Mouse (Mus musculus) lung, embryonic 14.5 days (tissue): ENCODE results near the gene Olfr452. TPM values are rescaled to one million over a fixed set of nuclear protein-coding genes. Genes with fewer than 3 reads are reported as not detected.

Experiments used
- ATAC-seq: fragments of 200-750 bp; cut with Nextera tagmentation; 2 replicates; pipeline ENCODE4 v1.8.0; 2017; ENCODE audit warnings: mild to moderate bottlenecking, moderate TSS enrichment, moderate library complexity; ENCODE audit not compliant: insufficient read depth
- DNase-seq: peaks from one replicate; pipeline ENCODE4 v3.0.0-alpha.2; 2015
- H3K27ac ChIP-seq: fragments of 300-500 bp; sonication (generic); 2 replicates; pipeline ENCODE4 v1.5.1; 2014; ENCODE audit warnings: low read depth, mild to moderate bottlenecking, moderate library complexity
- H3K27me3 ChIP-seq: fragments of 300-500 bp; sonication (generic); 2 replicates; pipeline ENCODE4 v1.6.1; 2014; ENCODE audit warnings: low read length, control low read depth; ENCODE audit not compliant: insufficient read depth
- H3K36me3 ChIP-seq: fragments of 300-500 bp; sonication (generic); 2 replicates; pipeline ENCODE4 v1.6.1; 2014; ENCODE audit warnings: control low read depth; ENCODE audit not compliant: insufficient read depth
- H3K4me1 ChIP-seq: fragments of 300-500 bp; sonication (generic); 2 replicates; pipeline ENCODE4 v1.6.1; 2014; ENCODE audit warnings: antibody characterized with exemption, control low read depth; ENCODE audit not compliant: insufficient read depth
- H3K4me2 ChIP-seq: fragments of 300-500 bp; sonication (generic); 2 replicates; pipeline ENCODE4 v1.6.1; 2014; ENCODE audit warnings: mild to moderate bottlenecking
- H3K4me3 ChIP-seq: fragments of 300-500 bp; sonication (generic); 2 replicates; pipeline ENCODE4 v1.5.1; 2014; ENCODE audit warnings: low read depth, low read length
- H3K9ac ChIP-seq: fragments of 300-500 bp; sonication (generic); 2 replicates; pipeline ENCODE4 v1.6.1; 2014
- H3K9me3 ChIP-seq: fragments of 300-500 bp; sonication (generic); 2 replicates; pipeline ENCODE4 v1.6.1; 2016; ENCODE audit warnings: low read depth, low read length, control low read depth
- CTCF ChIP-seq: IDR thresholded peaks from 2 replicates; pipeline ENCODE4 v1.5.1; 2016; ENCODE audit warnings: antibody characterized with exemption, low read depth
- WGBS: fragments of 180-500 bp; shearing (Covaris S2); extraction: QIAGEN DNeasy Blood & Tissue Kit; methylation state at CpG from one replicate; pipeline ENCODE4 v1.1.7; 2014; 5-methylcytosine and 5-hydroxymethylcytosine counted together
- polyA plus RNA-seq: library from polyadenylated mRNA; unstranded; fragments of >200 nt; fragmentation: Nextera tagmentation; extraction: Ambion mirVana; gene quantifications from 2 replicates; pipeline ENCODE4 v1.2.1, GENCODE M21; 2014

The Olfr452 gene
- not detected in 2 replicates for polyA plus RNA-seq

DNA sequence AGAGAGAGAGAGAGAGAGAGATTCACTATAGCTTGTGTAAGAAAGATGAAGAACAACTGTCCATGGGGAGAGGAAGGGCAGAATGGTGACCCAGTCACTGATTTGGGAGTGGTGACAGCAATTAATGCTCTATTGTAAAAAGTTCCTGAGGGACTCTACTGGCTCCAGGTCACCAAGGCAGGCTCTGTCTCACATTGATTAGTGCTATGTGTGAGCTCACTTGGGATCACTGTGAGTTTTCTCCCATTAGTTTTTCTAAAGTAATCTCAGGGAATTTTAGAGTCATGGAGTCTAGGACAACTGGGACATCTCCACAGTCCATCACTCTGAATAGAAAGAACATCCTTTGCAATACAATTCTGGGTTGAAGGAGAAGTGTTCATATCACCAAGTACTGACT lies at the start of gene Olfr452:
TSS of gene Olfr452 (plus strand) at position 301 of the 400 bp plus-strand sequence.
- H3K27me3 ChIP-seq, result no peaks in the 10 kb centered on the region
- no peaks in the 10 kb centered on the region for H3K4me1 ChIP-seq
- no peak within 1 kb of the TSS for H3K4me3 ChIP-seq
- DNase-seq (no peak), ATAC-seq (no peak)
- no peak within 1 kb of the TSS for H3K4me2 ChIP-seq
- H3K36me3 ChIP-seq, result no peaks in the 10 kb centered on the region
- H3K27ac ChIP-seq, result no peak within 1 kb of the TSS
- TF ChIP-seq CTCF, result no peak
- no peaks in the 10 kb centered on the region for H3K9me3 ChIP-seq
- no peak within 1 kb of the TSS for H3K9ac ChIP-seq

DNA sequence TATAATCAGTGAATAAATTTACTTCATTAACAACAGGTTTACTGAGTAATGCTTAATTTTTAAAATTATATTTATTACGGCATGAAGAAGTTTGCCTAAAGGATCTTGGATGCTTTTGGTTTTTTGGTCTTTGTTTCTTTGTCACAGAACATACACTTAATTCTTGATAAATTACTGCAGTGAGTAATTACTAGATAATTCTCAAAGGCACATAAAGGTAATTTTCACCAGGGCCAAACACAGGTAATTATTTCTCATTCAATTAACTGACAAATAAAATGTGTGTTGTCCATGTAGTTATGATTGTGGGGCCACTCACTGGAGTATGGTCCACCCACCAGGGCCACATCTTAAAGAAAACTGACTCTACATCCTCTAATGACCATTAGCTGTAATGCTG lies 45.8 kb upstream of the Olfr452 start, which contains the start of gene Olfr453:
TSS of gene Olfr453 (plus strand) at position 301 of the 400 bp plus-strand sequence.
- Histone ChIP-seq H3K4me2 (no peak within 1 kb of the TSS), H3K9ac (no peak within 1 kb of the TSS), H3K4me1 (no peaks in the 10 kb centered on the region), H3K27me3 (no peaks in the 10 kb centered on the region), H3K9me3 (no peaks in the 10 kb centered on the region), H3K36me3 (no peaks in the 10 kb centered on the region), H3K4me3 (no peak within 1 kb of the TSS), H3K27ac (no peak within 1 kb of the TSS)
- DNase-seq (no peak), ATAC-seq (no peak)
- 88% methylated on average over 1 of the region's 1 CpGs for WGBS
- no peak for TF ChIP-seq CTCF

DNA sequence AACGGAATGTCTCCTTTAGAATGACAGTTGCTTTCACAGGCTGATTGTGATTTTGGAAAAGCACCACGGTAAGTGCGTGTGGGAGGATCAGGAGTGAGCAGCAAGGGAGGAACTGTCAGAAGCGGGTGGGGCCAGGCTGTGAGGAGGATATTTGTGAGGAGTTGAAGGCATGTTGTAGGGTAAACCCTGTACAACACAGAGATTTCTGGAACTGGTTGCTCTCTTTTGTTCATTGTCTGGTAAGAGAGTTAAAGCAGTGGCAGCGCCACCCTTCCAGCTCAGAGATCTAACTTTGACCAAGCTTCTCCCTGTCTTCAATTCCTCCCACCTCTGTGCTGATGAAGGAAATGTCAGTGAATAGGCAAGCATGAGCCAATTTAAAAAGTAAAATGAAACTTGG lies 42.6 kb upstream of the Olfr452 start:
- WGBS, result 64% methylated on average over 5 of the region's 5 CpGs
- no peak for ATAC-seq

GRCm38 (mm10) chr6:42747846-42748245 lies 37.0 kb upstream of the Olfr452 start:
- no peaks in the 10 kb centered on the region for H3K36me3 ChIP-seq
- H3K9me3 ChIP-seq, result no peaks in the 10 kb centered on the region
- H3K4me1 ChIP-seq, result no peaks in the 10 kb centered on the region
- H3K27ac ChIP-seq, result no peak overlapping the region
- no peak overlapping the region for H3K4me2 ChIP-seq
- H3K4me3 ChIP-seq, result no peak overlapping the region
- ATAC-seq (no peak), DNase-seq (no peak)
- H3K27me3 ChIP-seq, result no peaks in the 10 kb centered on the region
- no peak overlapping the region for H3K9ac ChIP-seq
- no peak for TF ChIP-seq CTCF

More for the DNA sequence above, 42.6 kb upstream of the Olfr452 start:
- Histone ChIP-seq H3K27me3 (no peaks in the 10 kb centered on the region), H3K36me3 (no peaks in the 10 kb centered on the region), H3K4me2 (no peak overlapping the region), H3K9ac (no peak overlapping the region), H3K9me3 (no peaks in the 10 kb centered on the region), H3K27ac (no peak overlapping the region), H3K4me3 (no peak overlapping the region), H3K4me1 (no peaks in the 10 kb centered on the region)
- no peak for TF ChIP-seq CTCF
- no peak for DNase-seq

GRCm38 (mm10) chr6:42756104-42756503 lies 28.8 kb upstream of the Olfr452 start, which contains the start of gene Olfr38:
Gene Olfr38 (plus strand): TSS chr6:42756404.
- no peak for DNase-seq
- Histone ChIP-seq H3K27ac (no peak within 1 kb of the TSS), H3K36me3 (no peaks in the 10 kb centered on the region), H3K9ac (no peak within 1 kb of the TSS), H3K27me3 (no peaks in the 10 kb centered on the region), H3K4me3 (no peak within 1 kb of the TSS), H3K9me3 (no peaks in the 10 kb centered on the region), H3K4me1 (no peaks in the 10 kb centered on the region), H3K4me2 (no peak within 1 kb of the TSS)
- WGBS, result 71% methylated on average over 1 of the region's 1 CpGs
- TF ChIP-seq CTCF, result no peak
- no peak for ATAC-seq

DNA sequence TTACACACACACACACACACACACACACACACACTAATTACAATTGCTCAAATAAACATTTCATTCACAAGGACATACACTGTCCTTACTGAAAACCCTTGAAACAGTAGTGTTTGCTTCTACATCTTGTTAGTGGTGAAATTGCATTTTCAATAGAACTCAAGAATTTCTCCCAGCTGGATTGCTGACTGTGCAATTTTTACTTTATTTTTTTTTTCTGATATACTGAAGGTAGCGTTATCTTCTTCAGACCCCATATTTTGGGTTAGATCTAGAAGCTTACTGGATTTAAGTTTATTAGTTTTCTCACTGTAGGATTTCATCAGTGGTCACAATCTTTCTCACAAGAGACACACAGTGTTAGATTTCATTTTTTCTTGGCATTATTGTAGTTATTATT lies 7.8 kb upstream of the Olfr452 start:
- 83% methylated on average over 1 of the region's 1 CpGs for WGBS
- Histone ChIP-seq H3K4me2 (no peak overlapping the region), H3K4me1 (no peaks in the 10 kb centered on the region), H3K9me3 (no peaks in the 10 kb centered on the region), H3K27me3 (no peaks in the 10 kb centered on the region), H3K27ac (no peak overlapping the region), H3K36me3 (no peaks in the 10 kb centered on the region), H3K9ac (no peak overlapping the region), H3K4me3 (no peak overlapping the region)
- no peak for TF ChIP-seq CTCF
- DNase-seq (no peak), ATAC-seq (no peak)

GRCm38 (mm10) chr6:42790247-42790948 lies 5.5 kb downstream of the Olfr452 start:
- Histone ChIP-seq H3K4me3 (no peak overlapping the region), H3K9me3 (no peaks in the 10 kb centered on the region), H3K4me2 (no peak overlapping the region), H3K27ac (no peak overlapping the region), H3K9ac (no peak overlapping the region), H3K36me3 (no peaks in the 10 kb centered on the region), H3K27me3 (no peaks in the 10 kb centered on the region), H3K4me1 (no peaks in the 10 kb centered on the region)
- peak; percentile 25; the same call in 1 of the 2 replicates for TF ChIP-seq CTCF
- WGBS, result 33% methylated on average over 4 of the region's 4 CpGs
- peak; percentile 1 for DNase-seq
- no peak for ATAC-seq
